Mouse (Mus musculus): ENCODE data around the gene Tmem59.

The Tmem59 gene

GRCm38 (mm10) chr4:107180746-107181145 is 2.5 kb downstream of the Tmem59 start:
- DNase-seq: no peak

DNA sequence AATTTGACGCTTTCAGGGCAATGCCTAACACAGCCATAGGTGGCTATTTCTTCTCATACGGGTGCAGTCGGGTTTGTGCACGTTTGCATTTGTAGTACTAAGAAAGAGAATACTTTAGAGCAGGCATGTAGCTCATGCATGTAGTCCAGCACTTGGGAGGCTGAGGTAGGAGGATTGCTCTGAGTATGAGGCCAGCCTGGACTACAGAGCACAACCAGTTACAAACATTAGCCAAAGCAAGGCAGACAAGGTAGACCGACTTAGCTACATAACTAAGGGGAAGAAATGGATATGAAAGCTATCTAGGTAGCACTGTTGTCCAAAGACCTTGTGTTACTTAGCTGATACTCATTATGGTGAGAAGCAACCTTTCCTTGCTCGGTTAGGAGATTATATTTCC is 3.7 kb downstream of the Tmem59 start:
- DNase-seq: no peak

DNA sequence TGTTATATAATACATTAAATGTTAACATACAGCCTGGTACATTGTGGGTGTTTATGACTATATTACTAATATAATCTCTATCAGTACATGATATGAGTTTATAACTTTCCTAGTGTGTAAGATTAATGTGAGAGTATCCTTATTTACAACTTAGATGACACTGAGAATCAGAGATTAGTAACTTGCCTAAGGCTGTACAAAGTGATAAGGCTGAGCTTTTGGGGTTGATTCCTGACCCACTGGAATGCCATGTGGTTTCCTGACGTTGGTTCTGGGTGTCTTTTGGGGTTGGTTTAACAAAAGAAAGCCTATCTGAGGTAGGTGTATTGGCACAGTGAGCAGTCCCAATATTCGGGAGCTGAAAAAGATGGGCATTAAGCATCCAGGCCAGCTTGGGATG is 4.6 kb downstream of the Tmem59 start:
- no peak for DNase-seq

GRCm38 (mm10) chr4:107183203-107183602 is 5.0 kb downstream of the Tmem59 start:
- DNase-seq: no peak

- no peak for DNase-seq
These were observed 7.5 kb downstream of the Tmem59 start for GRCm38 (mm10) chr4:107185703-107186102.

- DNase-seq: no peak
These were observed 15.6 kb downstream of the Tmem59 start for GRCm38 (mm10) chr4:107193841-107194240.

GRCm38 (mm10) chr4:107196454-107196853 is 18.3 kb downstream of the Tmem59 start:
- DNase-seq: no peak

- no peak for DNase-seq
These were observed 19.9 kb downstream of the Tmem59 start for GRCm38 (mm10) chr4:107198072-107198471.

DNA sequence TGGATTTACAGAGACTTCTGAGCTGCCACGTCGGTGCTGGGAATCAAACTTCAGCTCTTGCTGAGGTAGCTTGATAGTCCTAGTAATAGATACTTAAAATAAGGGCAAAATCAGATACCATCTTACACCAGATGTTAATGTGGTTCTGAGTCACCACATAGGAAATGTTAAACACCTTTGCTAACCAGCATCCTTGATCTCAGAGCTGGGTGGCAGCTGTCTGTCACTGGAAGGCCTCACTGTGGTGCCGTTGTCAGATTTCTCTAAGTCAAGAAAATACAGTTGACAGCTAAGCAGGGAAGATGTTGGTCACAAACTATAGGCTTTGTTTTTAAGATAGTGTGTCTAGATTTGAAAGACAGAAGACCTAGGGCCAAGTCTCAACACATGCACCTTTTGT is 23.6 kb downstream of the Tmem59 start:
- no peak for DNase-seq

DNA sequence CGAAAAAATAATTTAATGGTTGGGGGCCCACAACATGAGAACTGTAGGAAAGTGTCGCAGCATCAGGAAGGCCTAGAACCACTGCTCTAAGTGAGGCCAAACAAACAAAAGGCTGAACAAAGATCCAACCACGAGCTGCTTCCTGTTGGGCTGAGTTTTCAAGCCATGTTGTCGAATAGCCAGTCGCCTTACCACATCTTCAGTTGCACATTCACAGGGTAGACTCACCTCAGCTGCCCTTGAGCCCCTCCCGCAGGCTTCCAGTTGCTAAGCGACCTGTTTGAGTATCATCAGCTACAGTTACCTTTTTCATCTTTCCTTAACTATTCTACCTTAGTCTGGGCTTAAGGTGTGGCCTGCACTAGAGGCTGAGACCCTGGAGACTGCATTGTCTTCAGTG is 24.8 kb downstream of the Tmem59 start:
- no peak for DNase-seq

DNA sequence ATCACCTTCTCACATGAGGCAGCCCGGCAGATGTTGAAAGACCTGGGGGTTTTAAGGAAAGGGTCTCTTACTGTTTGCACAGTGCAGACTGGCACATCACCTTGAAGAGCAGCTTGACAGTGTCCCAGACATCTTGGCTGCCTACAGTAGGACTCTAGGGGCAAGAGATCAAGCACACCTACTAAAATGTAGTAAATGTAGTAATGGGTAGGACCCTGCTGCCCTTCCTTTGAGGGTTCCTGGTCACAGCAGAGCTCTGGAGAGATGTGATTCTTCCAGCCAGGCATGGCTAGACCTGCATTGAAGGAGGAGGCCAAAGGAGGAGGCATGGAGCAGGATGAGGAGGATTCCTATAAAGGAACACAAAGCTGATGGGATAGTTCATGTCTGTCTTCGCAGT is 28.8 kb downstream of the Tmem59 start:
- no peak for DNase-seq

GRCm38 (mm10) chr4:107208880-107209279 is 30.7 kb downstream of the Tmem59 start, which contains the start of gene Ldlrad1:
Ldlrad1 (plus strand) TSS chr4:107209180.
- DNase-seq: no peak

GRCm38 (mm10) chr4:107210483-107211097 is 32.4 kb downstream of the Tmem59 start:
- no peak for DNase-seq

- DNase-seq: no peak
These were observed 33.3 kb downstream of the Tmem59 start for GRCm38 (mm10) chr4:107211465-107211864.

- DNase-seq: no peak
These were observed 33.7 kb downstream of the Tmem59 start for GRCm38 (mm10) chr4:107211936-107212335.

DNA sequence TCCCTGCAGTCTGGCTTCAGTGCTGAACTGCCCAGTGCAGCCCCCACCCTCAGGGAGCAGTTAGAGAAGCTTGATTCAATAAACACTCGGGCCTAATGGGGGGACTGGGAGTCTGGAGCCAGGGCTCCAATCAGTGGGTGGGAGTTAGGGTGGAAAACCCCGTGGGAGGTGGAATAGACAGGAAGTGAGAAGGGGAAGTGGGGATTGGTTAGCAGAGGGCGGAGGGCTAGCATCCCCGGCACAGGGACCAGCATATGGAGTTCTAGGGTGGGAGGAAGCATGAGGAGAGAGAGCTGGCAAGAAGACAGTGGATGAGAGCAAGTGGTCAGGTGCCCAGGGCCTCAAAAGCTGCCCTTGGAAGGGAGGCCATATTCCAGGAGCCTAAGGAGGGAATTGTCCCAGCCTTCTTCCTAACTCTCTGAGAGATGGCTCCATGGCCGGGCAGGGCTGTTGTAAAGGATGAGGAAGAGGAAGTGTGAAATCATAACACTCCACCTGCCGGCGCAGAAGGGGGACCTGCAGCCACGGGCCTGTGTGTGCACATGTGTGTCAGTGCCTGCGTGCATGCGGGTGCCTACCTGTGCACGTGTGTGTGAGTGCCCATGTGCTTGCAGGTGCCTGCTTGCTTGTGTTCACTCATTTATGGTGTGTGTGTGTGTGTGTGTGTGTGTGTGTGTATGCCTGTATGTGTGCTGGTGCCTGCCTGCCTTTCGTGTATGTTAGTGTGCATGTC is 35.2 kb downstream of the Tmem59 start:
- no peak for DNase-seq

- DNase-seq: no peak
These were observed 39.4 kb downstream of the Tmem59 start for GRCm38 (mm10) chr4:107217574-107217973.

DNA sequence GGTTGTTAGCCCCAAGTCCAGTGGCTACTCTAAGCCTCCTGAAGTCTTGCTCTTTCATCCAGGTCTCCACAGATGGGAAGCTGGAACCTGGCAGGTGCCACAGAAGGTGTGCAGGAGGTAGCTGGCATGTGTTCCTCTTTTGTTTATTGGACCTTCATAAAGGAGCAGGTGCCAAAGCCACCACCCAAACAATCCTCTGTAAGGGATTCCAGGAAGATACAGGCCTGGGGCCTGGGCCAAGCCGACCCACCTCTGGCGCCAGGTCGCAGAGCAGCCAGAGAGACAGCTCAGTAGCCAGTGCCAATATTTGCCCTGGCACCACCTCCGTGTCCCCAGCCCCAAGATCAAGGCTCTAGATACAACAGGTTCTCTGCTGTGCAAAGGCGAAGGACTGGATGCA is 43.3 kb downstream of the Tmem59 start:
- DNase-seq: no peak

GRCm38 (mm10) chr4:107223225-107224204 is 45.3 kb downstream of the Tmem59 start:
- no peak for DNase-seq

DNA sequence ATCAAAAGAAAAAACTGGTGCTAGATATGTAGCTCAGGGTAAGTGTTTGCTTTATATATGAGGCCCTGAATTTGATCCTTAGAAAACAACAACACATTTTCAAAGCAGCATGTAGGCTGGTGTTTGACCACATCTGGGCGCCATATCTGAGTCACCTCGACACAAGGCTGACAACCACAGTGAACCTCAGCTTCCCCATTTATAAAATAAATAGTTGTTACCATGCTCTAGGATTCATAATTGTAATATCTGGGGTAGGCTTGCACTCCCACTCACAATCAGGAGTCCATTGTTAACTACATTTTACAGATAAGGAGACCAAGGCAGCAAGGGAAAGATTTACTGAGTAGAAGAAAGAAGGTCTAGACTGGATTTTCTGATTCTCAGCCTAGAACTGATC is 48.1 kb downstream of the Tmem59 start:
- no peak for DNase-seq

GRCm38 (mm10) chr4:107232219-107232618 is 54.0 kb downstream of the Tmem59 start:
- no peak for DNase-seq

DNA sequence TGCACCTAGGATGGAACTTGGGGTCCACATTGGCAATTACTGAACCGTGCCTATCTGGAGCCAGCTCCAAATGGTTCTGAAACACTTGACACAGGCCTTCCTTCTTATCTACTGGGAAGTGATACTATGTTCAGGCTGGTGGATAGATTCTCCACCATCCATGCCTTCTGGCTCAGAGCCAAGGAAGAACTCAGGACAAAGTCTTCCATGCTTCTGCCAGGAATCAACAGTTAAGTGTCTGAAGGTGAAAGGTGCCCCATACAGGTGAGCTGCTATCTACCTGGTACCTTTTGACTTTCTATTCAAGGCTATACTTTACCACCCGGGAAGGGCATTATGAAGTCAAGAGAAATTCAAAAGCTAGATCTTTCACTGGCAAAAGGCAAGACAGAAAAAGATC is 60.1 kb downstream of the Tmem59 start:
- no peak for DNase-seq

GRCm38 (mm10) chr4:107240196-107240595 is 62.0 kb downstream of the Tmem59 start:
- no peak for DNase-seq

All from kidney, adult 18-20 months (tissue).